Mouse (Mus musculus): ENCODE data around the gene Slc11a2. TPM values are rescaled to one million over a fixed set of nuclear protein-coding genes. Genes with fewer than 3 reads are reported as not detected.

Gene Slc11a2
- 36.9 TPM for polyA plus RNA-seq (2017; shearing (Covaris generic))

GRCm38 (mm10) chr15:100424396-100425122 is at the start of gene Slc11a2:
Gene Slc11a2 (minus strand): TSS chr15:100425072.

GRCm38 (mm10) chr15:100468295-100469188 is 43.7 kb upstream of the Slc11a2 start, which contains the start of gene Letmd1:
Gene Letmd1 (plus strand): TSS chr15:100469023.

GRCm38 (mm10) chr15:100421758-100422197 is 3.1 kb downstream of the Slc11a2 start, which contains the start of gene Gm5475:
Gene Gm5475 (plus strand): TSS chr15:100422147.

GRCm38 (mm10) chr15:100364242-100364641 is 60.6 kb downstream of the Slc11a2 start, which contains the start of gene Higd1c:
Gene Higd1c (plus strand): TSS chr15:100364542.

GRCm38 (mm10) chr15:100352711-100353250 is 72.1 kb downstream of the Slc11a2 start, which contains the start of the genes Methig1 and Mettl7a2:
Gene Methig1 (plus strand): TSS chr15:100353149.
Gene Mettl7a2 (plus strand): TSS chr15:100353200.

Other genes with a start within 250 kb of the Slc11a2 start
- 59.8 TPM for gene Atf1, start 197.3 kb downstream of the Slc11a2 start, polyA plus RNA-seq (2017; shearing (Covaris generic))
- gene Tmprss12, start 144.2 kb downstream of the Slc11a2 start, polyA plus RNA-seq (2017; shearing (Covaris generic)) = not detected
- gene Mettl7a1, start 120.9 kb downstream of the Slc11a2 start, polyA plus RNA-seq (2017; shearing (Covaris generic)) = 15.0 TPM
- not detected for gene Mettl7a3, start 90.1 kb downstream of the Slc11a2 start, polyA plus RNA-seq (2017; shearing (Covaris generic))
- not detected for gene Methig1, start 71.9 kb downstream of the Slc11a2 start, polyA plus RNA-seq (2017; shearing (Covaris generic))
- not detected for gene Mettl7a2, start 71.9 kb downstream of the Slc11a2 start, polyA plus RNA-seq (2017; shearing (Covaris generic))
- not detected for gene Higd1c, start 60.5 kb downstream of the Slc11a2 start, polyA plus RNA-seq (2017; shearing (Covaris generic))
- 0.51 TPM for gene Gm5475, start 2.9 kb downstream of the Slc11a2 start, polyA plus RNA-seq (2017; shearing (Covaris generic))
- 31.8 TPM for gene Letmd1, start 44.0 kb upstream of the Slc11a2 start, polyA plus RNA-seq (2017; shearing (Covaris generic))
- gene Csrnp2, start 70.4 kb upstream of the Slc11a2 start, polyA plus RNA-seq (2017; shearing (Covaris generic)) = 9.5 TPM
- gene Tfcp2, start 126.9 kb upstream of the Slc11a2 start, polyA plus RNA-seq (2017; shearing (Covaris generic)) = 5.0 TPM
- gene Pou6f1, start 174.9 kb upstream of the Slc11a2 start, polyA plus RNA-seq (2017; shearing (Covaris generic)) = 202 TPM
- gene Dazap2, start 190.3 kb upstream of the Slc11a2 start, polyA plus RNA-seq (2017; shearing (Covaris generic)) = 758 TPM
- gene Smagp, start 211.9 kb upstream of the Slc11a2 start, polyA plus RNA-seq (2017; shearing (Covaris generic)) = not detected
- gene Bin2, start 244.5 kb upstream of the Slc11a2 start, polyA plus RNA-seq (2017; shearing (Covaris generic)) = 853 TPM